Mouse (Mus musculus): ENCODE results near the gene Tiam1. TPM values are rescaled to one million over a fixed set of nuclear protein-coding genes. Genes with fewer than 3 reads are reported as not detected.

The Tiam1 gene
- total RNA-seq, 2 experiments from 2014 or later: 113 to 114 TPM

DNA sequence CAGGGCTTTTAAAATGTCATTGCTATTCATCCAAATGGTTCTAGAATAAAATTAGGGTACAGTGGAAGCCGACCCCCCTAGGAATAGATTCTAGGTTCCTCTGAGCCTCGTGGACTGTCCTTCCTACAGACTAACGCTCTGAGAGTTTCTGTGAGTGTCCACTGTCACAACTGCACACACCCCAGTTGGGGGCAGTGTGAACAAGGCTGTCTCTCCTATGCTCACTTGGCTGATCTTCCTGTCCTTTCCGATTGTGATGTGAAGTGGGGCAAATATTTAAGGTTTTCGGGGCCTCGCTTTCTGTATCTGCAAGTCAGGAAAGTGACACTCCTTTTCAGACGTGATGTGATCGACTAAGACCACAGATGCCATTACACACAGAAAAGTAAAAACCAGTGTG, 288.8 kb downstream of the Tiam1 start:
- no peak for DNase-seq (ENCODE audit: low spot score in 2 of 2)

DNA sequence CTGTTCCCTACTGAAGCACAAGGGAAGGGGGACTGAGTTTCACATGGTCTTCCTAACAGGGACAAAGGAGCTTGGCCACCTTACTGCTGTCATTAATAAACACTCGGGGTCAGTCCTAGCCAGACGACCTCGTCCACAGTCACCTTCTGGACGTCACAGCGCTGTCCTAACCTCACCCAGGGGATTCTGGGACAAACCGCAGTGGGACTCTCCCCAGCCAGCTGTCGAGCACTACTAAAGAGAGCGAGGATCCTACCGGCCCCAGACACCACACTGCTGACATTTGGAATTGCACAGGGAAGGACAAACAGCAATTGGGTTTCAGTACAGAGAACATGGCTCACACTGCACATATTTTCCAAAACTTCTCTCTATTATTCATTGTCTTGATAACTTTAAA, 292.2 kb downstream of the Tiam1 start:
- no peak for DNase-seq (ENCODE audit: low spot score in 2 of 2)

DNA sequence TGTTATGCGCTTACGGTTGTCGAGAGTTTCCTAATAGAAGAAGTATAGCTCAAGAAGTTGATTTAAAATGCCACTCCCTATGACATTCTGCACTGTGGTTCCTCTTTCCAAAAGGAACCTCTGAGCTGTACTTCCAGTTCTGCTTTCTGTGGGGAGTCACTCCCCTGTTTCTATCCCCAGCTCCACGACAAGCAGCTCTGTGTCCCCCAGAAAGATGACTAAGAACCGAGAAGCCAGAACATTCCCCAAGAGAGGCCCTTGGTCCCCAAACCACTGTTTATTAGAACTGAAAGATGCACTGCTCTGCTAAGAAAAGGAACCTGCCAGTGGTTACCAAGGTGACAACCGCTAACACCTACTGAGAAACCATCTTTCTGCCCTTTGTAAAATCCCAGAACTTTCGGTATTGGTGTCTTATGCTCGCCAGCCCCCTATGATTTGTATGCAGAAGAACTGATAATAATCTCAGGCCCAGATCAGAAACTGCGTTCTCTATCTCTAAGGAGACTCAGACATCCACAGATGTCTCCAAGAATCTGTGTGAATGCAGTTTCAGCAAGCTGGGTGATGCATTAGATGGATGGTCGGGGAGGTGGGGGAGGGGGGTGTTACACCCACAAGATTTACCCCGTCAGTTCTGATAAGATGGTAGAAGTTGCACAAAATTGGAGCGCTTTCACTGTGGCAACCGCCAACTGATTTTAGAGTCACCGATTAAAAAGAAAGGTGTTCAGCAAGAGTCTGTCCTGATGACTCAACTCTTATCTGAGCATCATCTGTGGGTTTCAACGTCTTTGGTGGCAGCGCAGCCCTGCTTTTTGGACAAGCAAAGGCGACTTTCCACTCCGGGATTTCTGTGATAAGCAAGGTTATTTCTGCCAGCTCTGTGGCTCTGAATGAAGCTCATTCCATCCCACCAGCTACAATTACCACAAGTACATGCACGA, 294.6 kb downstream of the Tiam1 start:
- DNase-seq (ENCODE audit: low spot score in 2 of 2): no peak

DNA sequence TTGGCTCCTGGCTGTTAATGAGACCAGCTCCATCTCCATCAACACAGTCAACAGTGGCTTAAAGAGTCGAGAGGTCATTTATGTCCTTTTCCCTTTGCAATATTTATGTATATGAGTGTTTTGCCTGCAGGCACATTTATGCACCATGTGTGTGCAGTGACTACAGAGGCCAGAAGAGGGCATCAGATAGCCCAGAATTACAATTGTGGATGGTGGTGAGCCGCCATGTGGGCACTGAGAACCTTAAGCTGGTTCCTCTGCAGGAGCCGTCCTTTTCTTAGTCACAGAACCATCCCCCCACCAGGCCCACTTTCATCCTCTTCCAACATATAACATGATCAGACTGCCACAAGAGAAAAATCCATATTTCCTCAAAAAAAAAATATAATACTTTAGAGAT, 295.4 kb downstream of the Tiam1 start:
- no peak for DNase-seq (ENCODE audit: low spot score in 2 of 2)

DNA sequence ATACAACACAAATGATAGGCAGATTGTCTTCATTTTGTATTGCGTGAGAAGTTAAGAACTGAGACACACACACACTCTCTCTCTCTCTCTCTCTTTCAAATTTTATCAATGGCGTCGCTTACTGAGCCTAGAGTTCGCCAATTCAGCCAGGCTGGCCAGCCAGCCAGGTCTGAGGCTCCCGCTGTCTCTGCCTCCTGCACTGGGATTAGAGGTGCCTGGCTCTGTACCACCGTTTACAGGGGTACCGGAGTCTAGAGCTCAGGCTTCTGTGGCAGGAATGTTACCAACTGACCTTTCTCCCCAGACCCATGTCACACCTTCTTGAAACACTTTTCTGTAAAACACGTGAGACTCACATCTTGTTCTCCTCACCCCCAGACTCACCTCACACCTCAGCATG, 298.1 kb downstream of the Tiam1 start:
- DNase-seq (ENCODE audit: low spot score in 2 of 2): no peak

DNA sequence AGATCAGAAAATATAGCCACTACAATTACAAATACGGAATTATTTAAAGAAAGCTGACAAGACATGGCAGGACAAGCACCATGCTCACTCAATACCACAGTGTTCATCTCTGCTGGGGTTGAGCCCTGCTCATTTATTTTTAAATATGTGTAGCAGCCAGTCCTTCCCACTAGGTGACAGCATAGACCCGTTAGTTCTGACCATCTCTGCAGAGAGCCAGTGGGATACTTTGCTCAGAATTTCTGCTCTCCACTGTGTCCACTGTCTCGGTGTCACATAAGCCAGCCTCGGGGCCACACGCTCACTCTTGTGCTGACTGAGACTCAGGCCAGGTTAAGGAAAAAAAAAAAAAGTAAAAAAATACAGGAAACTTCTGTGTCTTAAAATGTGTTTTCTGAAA, 299.0 kb downstream of the Tiam1 start:
- peak; percentile 49 to 50 for DNase-seq (ENCODE audit: low spot score in 2 of 2)

DNA sequence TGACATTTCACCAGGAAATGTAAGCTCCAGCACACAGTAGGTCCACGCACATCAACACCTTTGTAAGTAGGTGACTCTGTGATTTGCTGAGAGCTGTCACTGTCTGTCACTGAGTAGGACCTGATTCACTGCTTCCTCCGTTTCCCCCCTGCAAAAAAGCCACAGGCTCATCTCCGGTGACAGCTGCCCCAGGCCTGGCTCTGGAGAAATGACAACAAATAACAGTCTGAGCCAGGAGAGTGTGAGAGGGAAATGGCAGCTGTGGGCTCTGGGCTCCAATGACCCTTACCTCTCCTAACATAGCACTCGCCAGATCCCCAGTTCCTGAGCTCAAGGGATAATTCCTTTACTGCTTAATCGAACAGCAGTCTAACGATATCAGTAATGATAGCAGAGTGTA, 301.7 kb downstream of the Tiam1 start:
- no peak for DNase-seq (ENCODE audit: low spot score in 2 of 2)

DNA sequence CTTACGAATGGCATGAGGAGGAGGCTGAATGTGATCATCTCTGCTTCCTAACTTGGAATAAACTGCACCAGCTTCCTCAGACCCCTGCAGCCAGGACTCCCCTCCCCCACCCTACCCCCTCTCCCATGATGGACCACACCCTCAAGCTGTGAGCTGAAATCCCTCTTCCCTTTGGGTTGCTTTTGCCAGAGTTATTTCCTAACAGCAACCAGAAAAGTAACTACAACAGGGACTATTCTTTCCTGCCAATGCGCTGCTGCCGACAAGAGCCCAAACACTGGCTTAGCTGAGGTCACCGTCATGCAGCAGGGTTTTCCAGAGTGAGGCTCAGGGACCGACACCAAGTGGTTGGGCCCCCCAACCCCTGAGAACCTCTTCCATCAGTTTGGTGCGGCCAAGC, 303.2 kb downstream of the Tiam1 start:
- no peak for DNase-seq (ENCODE audit: low spot score in 2 of 2)

DNA sequence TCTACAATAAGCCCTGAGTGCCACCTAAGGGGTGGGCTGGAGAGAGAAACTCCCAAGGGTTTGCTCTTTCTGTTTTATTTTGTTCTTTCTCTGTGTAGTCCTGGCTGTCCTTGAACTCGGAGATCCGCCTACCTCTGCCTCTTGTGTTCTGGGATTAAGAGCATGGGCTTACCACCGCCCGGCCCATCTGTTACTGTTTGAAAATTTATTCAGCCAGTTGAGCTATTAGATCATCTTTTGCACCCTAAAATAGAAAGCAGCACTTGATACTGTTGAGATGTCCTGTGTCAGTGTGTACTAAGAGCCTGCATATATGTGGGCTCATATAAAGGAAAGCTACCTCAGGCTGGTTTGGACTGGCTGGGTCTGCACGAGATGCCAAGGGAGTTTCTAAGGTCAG, 303.7 kb downstream of the Tiam1 start:
- no peak for DNase-seq (ENCODE audit: low spot score in 2 of 2)

DNA sequence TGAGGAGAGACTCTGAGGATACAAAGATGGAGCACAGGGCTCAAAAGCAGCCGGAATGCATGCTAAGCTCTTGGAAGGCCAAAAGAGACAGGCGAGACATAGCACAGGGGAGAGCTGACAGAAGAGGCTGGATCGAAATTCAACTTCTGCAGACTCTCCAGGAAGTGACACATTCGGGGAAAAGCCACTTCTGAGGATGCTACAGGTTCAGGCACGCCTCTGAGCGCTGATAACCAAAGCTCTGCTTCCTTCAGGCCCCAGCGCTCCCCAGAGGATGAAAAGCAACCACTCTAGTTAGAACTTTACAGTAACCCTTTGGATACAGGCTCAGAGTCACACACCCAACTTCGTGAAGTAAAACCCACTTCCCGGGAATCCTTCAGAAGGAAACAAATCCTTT, 306.5 kb downstream of the Tiam1 start:
- no peak for DNase-seq (ENCODE audit: low spot score in 2 of 2)

DNA sequence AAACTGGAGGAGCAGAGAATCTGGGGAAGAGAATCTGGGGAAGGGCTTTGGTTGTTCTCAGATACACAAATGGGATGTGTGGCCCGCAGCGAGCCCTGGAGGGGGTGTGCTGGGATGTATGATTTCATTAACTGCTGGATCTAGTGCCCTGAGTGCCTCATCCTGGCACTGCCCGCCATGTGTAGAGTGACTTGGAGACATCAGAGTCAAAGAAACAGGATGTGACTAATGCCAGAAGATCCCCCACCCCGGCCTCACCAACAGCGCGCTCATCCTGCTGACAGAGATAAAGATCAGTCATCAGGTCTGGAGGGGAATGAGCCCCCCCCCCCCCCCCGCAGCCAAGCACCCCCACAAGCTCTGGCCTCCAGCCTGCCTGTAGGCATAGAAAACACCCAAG, 308.0 kb downstream of the Tiam1 start:
- DNase-seq (ENCODE audit: low spot score in 2 of 2): no peak

DNA sequence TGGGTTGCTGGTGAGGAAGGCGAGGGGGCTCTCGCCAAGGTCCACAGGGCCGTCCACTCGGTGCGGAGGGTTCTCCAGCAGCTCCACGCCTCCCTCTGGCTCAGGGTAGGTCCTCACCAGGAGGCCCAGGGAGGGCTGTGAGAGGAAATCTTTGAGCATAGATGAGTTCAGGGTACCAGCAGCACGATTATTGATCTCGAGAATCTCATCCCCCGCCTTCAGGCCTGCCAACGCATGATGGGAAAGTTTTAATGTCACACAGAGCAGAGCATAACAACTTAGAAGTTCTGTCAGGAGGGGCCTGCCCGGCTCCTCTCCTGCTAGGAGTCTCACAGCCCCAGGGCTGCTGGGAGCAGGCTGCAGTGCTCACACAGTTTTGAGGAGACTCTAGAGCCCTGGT, 310.6 kb downstream of the Tiam1 start:
- DNase-seq (ENCODE audit: low spot score in 2 of 2): no peak

DNA sequence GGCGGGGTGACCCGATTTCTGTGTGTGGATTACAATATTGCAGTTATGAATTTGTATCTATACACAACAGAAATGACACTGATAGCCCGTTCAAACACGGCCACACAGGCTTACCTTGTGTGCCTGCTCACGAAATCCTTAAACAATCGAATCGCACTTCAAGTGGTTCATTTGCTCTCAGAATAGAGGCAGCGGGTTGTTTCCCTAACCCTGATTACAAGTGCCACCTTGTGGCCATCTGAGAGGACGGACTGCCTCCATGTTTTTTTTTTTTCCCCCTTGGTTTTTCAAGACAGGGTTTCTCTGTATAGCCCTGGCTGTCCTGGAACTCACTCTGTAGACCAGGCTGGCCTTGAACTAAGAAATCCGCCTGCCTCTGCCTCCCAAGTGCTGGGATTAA, 312.4 kb downstream of the Tiam1 start:
- peak; percentile 64 to 66 for DNase-seq (ENCODE audit: low spot score in 2 of 2)

DNA sequence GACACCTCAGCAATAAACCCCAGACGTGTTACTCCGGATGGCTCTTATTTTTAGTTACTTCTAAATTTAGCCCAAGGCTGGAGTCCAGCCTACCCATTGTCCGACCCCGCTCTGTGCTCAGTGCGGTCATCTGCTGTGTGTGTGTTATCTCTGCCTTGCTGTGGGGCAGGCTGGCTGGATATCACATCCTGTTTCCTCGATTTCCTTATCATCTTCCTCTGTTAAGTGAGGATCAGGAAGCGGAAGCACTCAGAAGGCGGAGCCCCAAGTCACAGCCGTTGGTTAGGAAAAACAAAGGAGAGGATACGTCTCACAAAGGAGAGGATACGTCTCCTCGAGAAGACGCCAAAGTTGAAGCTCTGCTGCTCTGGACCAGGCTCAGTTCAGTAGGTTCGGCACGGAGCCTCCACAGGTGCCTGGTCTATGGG, 313.3 kb downstream of the Tiam1 start:
- DNase-seq (ENCODE audit: low spot score in 2 of 2): no peak

DNA sequence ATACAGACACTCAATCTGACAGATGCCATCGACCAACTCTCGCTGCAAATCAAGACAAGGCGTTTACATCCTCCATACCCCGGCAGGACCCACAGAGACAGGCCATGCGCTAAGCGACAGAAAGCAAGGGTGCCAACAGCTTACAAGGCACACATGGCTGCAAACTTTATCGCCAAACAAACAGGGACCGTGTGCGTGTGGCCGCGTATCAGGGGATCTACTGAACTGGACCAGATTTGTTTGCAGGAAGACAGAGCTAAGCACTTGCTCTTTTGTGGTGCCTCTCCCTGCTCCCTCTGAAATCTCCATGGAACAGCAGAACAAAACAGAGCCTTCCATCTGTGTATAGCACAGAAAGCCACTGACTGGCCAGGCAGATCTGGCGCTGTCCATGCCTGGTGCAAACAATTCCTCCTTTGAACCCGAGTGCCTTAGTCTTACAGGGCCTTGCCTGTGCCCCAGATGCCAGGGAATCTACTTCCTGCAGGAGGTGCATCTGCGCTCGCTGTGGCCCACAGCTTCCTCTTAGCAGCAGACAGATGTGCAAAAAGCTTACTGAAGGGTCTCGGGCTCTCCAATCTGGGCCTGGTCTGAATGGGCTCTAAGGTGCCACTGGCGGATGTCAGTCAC, 316.0 kb downstream of the Tiam1 start:
- no peak for DNase-seq (ENCODE audit: low spot score in 2 of 2)

DNA sequence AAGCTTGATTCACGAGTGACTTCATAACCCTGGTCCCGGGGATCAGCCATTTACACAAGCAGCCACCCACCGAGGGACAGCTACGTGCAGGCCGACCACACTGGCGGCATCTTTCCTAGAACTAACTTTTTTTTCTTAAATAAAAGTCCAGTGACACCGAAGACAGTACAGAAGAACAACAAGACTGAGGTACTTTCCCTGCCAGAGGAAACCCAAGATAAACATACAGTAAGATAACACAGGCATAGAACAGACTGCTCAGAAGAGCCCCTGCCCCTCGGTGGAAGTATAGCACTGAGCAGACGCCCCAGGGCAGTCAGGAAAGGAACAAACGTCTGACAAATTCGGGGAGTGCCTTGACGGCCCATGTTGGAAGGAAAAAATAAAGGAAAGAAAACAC, 317.7 kb downstream of the Tiam1 start:
- no peak for DNase-seq (ENCODE audit: low spot score in 2 of 2)

DNA sequence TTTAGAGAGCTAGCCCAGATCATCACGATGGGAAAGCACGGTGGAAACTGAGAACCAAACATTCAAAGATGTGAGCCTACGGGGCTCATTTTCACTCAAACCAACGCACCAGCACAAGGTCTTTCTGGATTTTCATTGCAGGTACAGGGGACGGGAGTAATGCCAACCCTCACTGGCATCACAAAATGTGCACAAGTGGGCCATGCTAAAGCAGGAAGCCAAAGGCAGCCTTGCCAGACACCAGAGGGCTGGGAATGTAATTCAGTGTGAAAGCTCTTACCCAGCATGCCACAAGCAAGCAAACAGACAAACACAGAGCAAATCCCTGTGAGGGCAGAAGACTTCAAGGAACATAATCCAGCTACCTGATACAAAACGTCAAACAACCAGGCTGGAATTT, 320.7 kb downstream of the Tiam1 start:
- DNase-seq (ENCODE audit: low spot score in 2 of 2): no peak

DNA sequence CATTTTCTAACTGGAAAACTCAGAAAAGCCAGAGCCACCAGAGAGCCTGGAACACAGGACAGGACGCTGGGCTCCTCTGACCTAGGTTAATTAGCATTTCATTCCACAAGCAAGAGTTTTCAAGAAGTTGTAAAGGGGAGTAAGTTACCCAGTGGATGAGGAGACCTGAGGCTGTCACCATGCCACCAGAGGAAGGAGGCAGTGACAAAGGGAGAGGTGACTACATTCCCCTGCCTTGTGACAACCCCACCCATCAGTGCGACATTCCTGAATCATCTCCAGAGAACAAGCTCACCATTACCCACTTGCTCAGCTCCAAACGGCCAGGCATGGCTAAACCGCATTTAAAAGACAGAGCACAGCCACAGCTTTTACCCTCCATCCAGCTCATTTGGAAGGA, 324.9 kb downstream of the Tiam1 start:
- DNase-seq (ENCODE audit: low spot score in 2 of 2): no peak

DNA sequence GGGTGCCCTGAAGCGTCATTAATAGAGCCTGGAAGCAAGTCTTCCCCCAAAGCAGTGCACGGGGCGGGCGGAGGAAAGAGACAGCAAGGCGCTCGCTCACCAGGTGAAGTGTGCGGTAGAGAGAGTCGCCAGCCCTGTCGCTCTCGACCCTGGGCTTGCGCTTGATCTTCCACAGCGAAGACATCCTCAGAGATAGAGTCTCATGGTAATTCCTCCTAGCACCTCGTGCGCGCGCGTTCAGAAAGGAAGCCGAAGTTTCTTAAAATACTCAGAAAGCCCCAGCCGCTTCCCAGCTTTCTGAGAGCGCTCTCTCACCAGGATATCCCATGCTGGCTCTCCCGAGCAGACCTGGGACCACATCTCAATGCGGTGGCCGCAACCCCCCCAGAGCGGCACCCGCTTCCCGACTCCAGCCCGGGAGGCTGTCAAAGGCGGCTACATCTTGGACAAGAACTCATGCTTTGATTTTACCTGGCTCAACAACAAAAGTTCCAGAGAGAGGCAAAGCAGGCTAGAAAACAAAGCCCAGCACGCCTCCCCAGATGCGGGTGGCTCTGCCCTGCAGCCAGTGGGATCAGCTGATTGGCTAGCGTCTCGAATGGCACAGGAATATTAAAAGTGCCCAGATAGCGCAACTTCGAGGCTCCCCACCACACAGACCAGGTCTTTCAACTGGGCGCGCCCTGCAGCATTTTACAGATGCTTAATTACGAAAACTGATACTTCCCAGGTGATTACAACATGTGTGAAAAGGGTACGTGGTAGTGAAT, 325.5 kb downstream of the Tiam1 start:
- DNase-seq (ENCODE audit: low spot score in 2 of 2): peak in 1 of 2 experiments; percentile 24

DNA sequence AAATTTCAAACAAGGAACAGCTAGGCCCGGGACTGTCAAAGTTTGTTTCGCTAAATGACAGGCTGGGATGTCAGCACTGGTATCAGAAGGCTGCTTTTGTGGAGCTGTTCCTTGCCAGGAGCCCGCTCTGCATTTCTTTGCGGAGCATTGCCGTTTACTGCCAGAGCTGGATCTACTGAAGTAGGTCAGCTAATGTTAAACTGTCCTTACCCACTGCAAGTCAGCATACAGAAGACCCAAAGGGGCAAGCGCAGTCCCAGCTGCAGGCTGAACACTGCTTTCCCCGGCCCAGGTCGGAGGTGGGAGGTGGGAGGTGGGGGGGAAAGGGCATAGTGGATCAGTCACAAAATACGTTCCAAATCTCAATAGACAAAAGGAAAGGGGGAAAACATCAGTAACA, 326.3 kb downstream of the Tiam1 start:
- peak in 1 of 2 experiments; percentile 25 for DNase-seq (ENCODE audit: low spot score in 2 of 2)

DNA sequence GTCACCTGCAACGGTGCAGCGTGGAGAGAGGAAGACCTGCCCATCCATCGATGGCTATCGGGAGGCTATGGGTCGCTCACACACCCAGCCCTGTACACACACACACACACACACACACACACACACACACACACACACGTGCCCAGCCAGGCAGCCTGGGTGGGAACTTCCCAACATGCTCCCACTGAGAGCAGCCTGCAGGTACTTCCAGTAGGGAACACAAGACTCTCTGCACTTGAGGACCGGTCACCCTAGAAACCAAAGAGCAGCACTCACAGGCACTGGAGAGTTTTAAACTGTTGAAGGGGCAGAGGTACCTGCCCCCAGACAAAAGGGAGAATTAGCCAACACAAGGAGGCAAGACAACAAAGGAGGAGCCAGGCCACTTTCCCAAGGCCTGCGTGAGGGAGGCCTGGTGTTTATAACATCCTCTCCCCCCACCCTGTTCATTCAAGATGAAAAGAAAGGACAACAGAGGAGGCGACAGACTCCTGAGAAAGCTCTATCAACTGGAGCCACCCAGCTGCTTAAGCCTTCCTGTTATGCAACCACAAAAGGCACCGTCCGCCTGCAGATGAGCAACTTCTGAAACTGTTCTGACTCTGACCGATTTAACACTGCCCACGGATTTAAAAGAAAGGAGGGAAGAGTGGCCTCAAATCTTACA, 326.9 kb downstream of the Tiam1 start:
- peak; percentile 50 to 60 for DNase-seq (ENCODE audit: low spot score in 2 of 2)

Data from left cerebral cortex, adult 18-20 months (tissue).